In genomic region chr5:127976661-127977060, GRCm38 (mm10) we compare ENCODE assay signal across 15 mouse cellular contexts.
DNase-seq lines count a peak whose midpoint lies in the region; ATAC-seq lines count a peak whose summit lies in the region.
"Had no signal": no experiment of that assay in that cellular context is flagged by ENCODE, and none has a peak within 500 bp of the region (broad histone marks: within the 10 kb centered on the region; RNA-seq: fewer than 3 reads in every experiment).

No protein-coding gene starts in this region.

- no peaks in the 10 kb centered on the region for H3K36me3 ChIP-seq in forebrain, embryonic 11.5 days (ENCODE audit: control insufficient read depth, insufficient read depth, low read length)
- H3K36me3 ChIP-seq in forebrain, embryonic 13.5 days (ENCODE audit: poor library complexity, severe bottlenecking) = no peaks in the 10 kb centered on the region
- no peaks in the 10 kb centered on the region for H3K36me3 ChIP-seq in neural tube, embryonic 11.5 days (ENCODE audit: control insufficient read depth, insufficient read depth, low read length)
- H3K36me3 ChIP-seq in hindbrain, embryonic 11.5 days (ENCODE audit: control insufficient read depth, insufficient read depth, low read length) = no peaks in the 10 kb centered on the region
- H3K36me3 ChIP-seq: embryonic facial prominence, embryonic 15.5 days; limb, embryonic 15.5 days; lung, embryonic 15.5 days; neural tube, embryonic 13.5 days had no signal

- H3K4me1 ChIP-seq in forebrain, embryonic 11.5 days (replicated peaks; ENCODE audit: control insufficient read depth, insufficient read depth, low read length) = peaks cover 16% of the 10 kb centered on the region
- H3K4me1 ChIP-seq in forebrain, embryonic 13.5 days = peaks cover 13% of the 10 kb centered on the region
- H3K4me1 ChIP-seq in neural tube, embryonic 11.5 days (ENCODE audit: control insufficient read depth, insufficient read depth, low read length) = no peaks in the 10 kb centered on the region
- H3K4me1 ChIP-seq in hindbrain, embryonic 11.5 days (replicated peaks; ENCODE audit: control insufficient read depth, insufficient read depth, low read length) = no peaks in the 10 kb centered on the region
- H3K4me1 ChIP-seq: embryonic facial prominence, embryonic 15.5 days; limb, embryonic 15.5 days; lung, embryonic 15.5 days had no signal

- 28% methylated on average over 10 of the region's 10 CpGs for WGBS in forebrain, embryonic 11.5 days
- WGBS in forebrain, embryonic 13.5 days = 11% methylated on average over 10 of the region's 10 CpGs
- WGBS in neural tube, embryonic 11.5 days = 51% methylated on average over 10 of the region's 10 CpGs
- 40% methylated on average over 10 of the region's 10 CpGs for WGBS in hindbrain, embryonic 11.5 days

- peak; percentile 49; the same call in 1 of the 2 replicates for ATAC-seq in forebrain, embryonic 11.5 days (replicated peaks; ENCODE audit: low FRiP score)
- ATAC-seq in forebrain, embryonic 13.5 days = no peak; the same call in 1 of the 2 replicates
- no peak for ATAC-seq in neural tube, embryonic 11.5 days (ENCODE audit: insufficient read depth, low FRiP score, low TSS enrichment)
- ATAC-seq in hindbrain, embryonic 11.5 days (ENCODE audit: low FRiP score) = 0 out of 2 replicates have a peak, but pooled peaks have one; percentile 17
- ATAC-seq: intestine, embryonic 16.5 days had no signal

- H3K9me3 ChIP-seq in forebrain, embryonic 11.5 days (ENCODE audit: control insufficient read depth, low read length) = no peaks in the 10 kb centered on the region
- H3K9me3 ChIP-seq in forebrain, embryonic 13.5 days (replicated peaks) = no peaks in the 10 kb centered on the region
- no peaks in the 10 kb centered on the region for H3K9me3 ChIP-seq in neural tube, embryonic 11.5 days (ENCODE audit: control insufficient read depth, low read length)
- H3K9me3 ChIP-seq in hindbrain, embryonic 11.5 days (ENCODE audit: control insufficient read depth, low read length) = no peaks in the 10 kb centered on the region
- H3K9me3 ChIP-seq: embryonic facial prominence, embryonic 15.5 days; limb, embryonic 15.5 days; lung, embryonic 15.5 days; neural tube, embryonic 13.5 days had no signal

- no peak overlapping the region for H3K4me2 ChIP-seq in forebrain, embryonic 11.5 days (ENCODE audit: low read depth, low read length, severe bottlenecking)
- H3K4me2 ChIP-seq in forebrain, embryonic 13.5 days = no peak overlapping the region; the same call in 1 of the 2 replicates
- no peak overlapping the region for H3K4me2 ChIP-seq in neural tube, embryonic 11.5 days (ENCODE audit: low read depth)
- no peak overlapping the region for H3K4me2 ChIP-seq in hindbrain, embryonic 11.5 days (replicated peaks; ENCODE audit: low read depth, low read length)
- H3K4me2 ChIP-seq: embryonic facial prominence, embryonic 15.5 days; limb, embryonic 15.5 days; lung, embryonic 15.5 days; neural tube, embryonic 13.5 days had no signal

- no peak overlapping the region for H3K9ac ChIP-seq in forebrain, embryonic 11.5 days (ENCODE audit: low read length)
- H3K9ac ChIP-seq in forebrain, embryonic 13.5 days = no peak overlapping the region
- no peak overlapping the region for H3K9ac ChIP-seq in neural tube, embryonic 11.5 days (ENCODE audit: low read length)
- H3K9ac ChIP-seq in hindbrain, embryonic 11.5 days (ENCODE audit: low read depth, low read length) = no peak overlapping the region
- H3K9ac ChIP-seq: embryonic facial prominence, embryonic 15.5 days; limb, embryonic 15.5 days; lung, embryonic 15.5 days; neural tube, embryonic 13.5 days had no signal

- peak overlapping the region; percentile 18; the same call in 1 of the 2 replicates for H3K27ac ChIP-seq in forebrain, embryonic 11.5 days (ENCODE audit: low read depth, low read length)
- no peak overlapping the region for H3K27ac ChIP-seq in forebrain, embryonic 13.5 days
- H3K27ac ChIP-seq in neural tube, embryonic 11.5 days (ENCODE audit: low read depth, low read length) = no peak overlapping the region
- no peak overlapping the region for H3K27ac ChIP-seq in hindbrain, embryonic 11.5 days (ENCODE audit: low read depth, low read length)
- H3K27ac ChIP-seq: embryonic facial prominence, embryonic 15.5 days; limb, embryonic 15.5 days; lung, embryonic 15.5 days; neural tube, embryonic 13.5 days had no signal

- DNase-seq in forebrain, embryonic 11.5 days (ENCODE audit: low spot score) = peak; percentile 72
- DNase-seq in neural tube, embryonic 11.5 days (ENCODE audit: low spot score) = peak; percentile 22
- DNase-seq in neural tube, embryonic 10.5 days (ENCODE audit: extremely low spot score, low spot score) = no peak
- peak; percentile 23 for DNase-seq in hindbrain, embryonic 11.5 days (ENCODE audit: low spot score)
- DNase-seq in retina, embryonic 14.5 days (ENCODE audit: low spot score) = peak; percentile 47
- no peak for DNase-seq in cerebellum, adult 11 months
- DNase-seq in heart, postnatal 4 days = no peak
- DNase-seq: adrenal gland, adult 2 months; cerebellum, postnatal 14 days had no signal

- H3K4me3 ChIP-seq in forebrain, embryonic 11.5 days (ENCODE audit: low read depth, low read length) = no peak overlapping the region
- H3K4me3 ChIP-seq in forebrain, embryonic 13.5 days = no peak overlapping the region
- H3K4me3 ChIP-seq in neural tube, embryonic 11.5 days (ENCODE audit: low read depth, low read length) = no peak overlapping the region
- H3K4me3 ChIP-seq in hindbrain, embryonic 11.5 days (ENCODE audit: low read depth, low read length) = no peak overlapping the region
- H3K4me3 ChIP-seq: embryonic facial prominence, embryonic 15.5 days; limb, embryonic 15.5 days; lung, embryonic 15.5 days; neural tube, embryonic 13.5 days had no signal

- no peaks in the 10 kb centered on the region for H3K27me3 ChIP-seq in forebrain, embryonic 11.5 days (ENCODE audit: control insufficient read depth, insufficient read depth, low read length)
- no peaks in the 10 kb centered on the region for H3K27me3 ChIP-seq in forebrain, embryonic 13.5 days
- no peaks in the 10 kb centered on the region for H3K27me3 ChIP-seq in neural tube, embryonic 11.5 days (ENCODE audit: control insufficient read depth, insufficient read depth, low read length)
- H3K27me3 ChIP-seq in hindbrain, embryonic 11.5 days (ENCODE audit: control insufficient read depth, insufficient read depth, low read length) = no peaks in the 10 kb centered on the region
- H3K27me3 ChIP-seq: embryonic facial prominence, embryonic 15.5 days; limb, embryonic 15.5 days; lung, embryonic 15.5 days; neural tube, embryonic 13.5 days had no signal

Comparison
In these comparisons a context has a peak if more than half of its experiments do, and no peak if none do; other contexts are left out.
1. ATAC-seq: peak in forebrain, embryonic 11.5 days (single experiment) and hindbrain, embryonic 11.5 days (single experiment); none in forebrain, embryonic 13.5 days (single experiment) and neural tube, embryonic 11.5 days (single experiment).
2. DNase-seq: peak in forebrain, embryonic 11.5 days (single experiment), neural tube, embryonic 11.5 days (single experiment), hindbrain, embryonic 11.5 days (single experiment) and retina, embryonic 14.5 days (single experiment); none in neural tube, embryonic 10.5 days (single experiment), cerebellum, adult 11 months (single experiment) and heart, postnatal 4 days (single experiment).